Mouse (Mus musculus) MEL (cell line): ENCODE results near the gene Gm20605. TPM values are rescaled to one million over a fixed set of nuclear protein-coding genes. Genes with fewer than 3 reads are reported as not detected.

Experiments
- DNase-seq: peaks from one replicate; pipeline ENCODE4 v3.0.0; 2011; ENCODE audit warnings: low read depth, low spot score
- H3K27ac ChIP-seq: 2 replicates; pipeline ENCODE4 v1.5.1; 2012; ENCODE audit warnings: low read depth, mild to moderate bottlenecking, control low read depth, low read length, moderate library complexity; ENCODE audit not compliant: control insufficient read depth
- H3K27me3 ChIP-seq, 2 experiments: fragments of 150-350 bp in 1 of 2; sonication (generic) in 1 of 2; 2 replicates each; pipeline ENCODE4 v1.6.1; 2012; ENCODE audit warnings: low read length in 2 of 2, mild to moderate bottlenecking in 2 of 2, improper control_type of control experiment in 1 of 2, moderate library complexity in 1 of 2; ENCODE audit not compliant: insufficient read depth in 2 of 2, control insufficient read depth in 1 of 2
- H3K36me3 ChIP-seq, 2 experiments: 2 replicates each; pipeline ENCODE4 v1.6.1; 2012 to 2014; ENCODE audit warnings: low read length in 2 of 2, improper control_type of control experiment in 1 of 2, inconsistent platforms in 1 of 2, mild to moderate bottlenecking in 1 of 2; ENCODE audit not compliant: insufficient read depth in 2 of 2, control insufficient read depth in 1 of 2
- H3K4me1 ChIP-seq, 2 experiments: fragments of 150-350 bp in 1 of 2; sonication (generic) in 1 of 2; 2 replicates each; pipeline ENCODE4 v1.6.1; 2012; ENCODE audit warnings: low read length in 2 of 2, improper control_type of control experiment in 1 of 2, mild to moderate bottlenecking in 1 of 2; ENCODE audit not compliant: insufficient read depth in 2 of 2, control insufficient read depth in 1 of 2
- H3K4me3 ChIP-seq, 2 experiments: fragments of 150-350 bp in 1 of 2; sonication (generic) in 1 of 2; 2 replicates each; pipeline ENCODE4 v1.5.1; 2012; ENCODE audit warnings: low read depth in 2 of 2, low read length in 2 of 2, mild to moderate bottlenecking in 2 of 2, moderate library complexity in 2 of 2, control low read depth in 1 of 2, improper control_type of control experiment in 1 of 2; ENCODE audit not compliant: control insufficient read depth in 1 of 2, insufficient read depth in 1 of 2
- H3K79me2 ChIP-seq: 2 replicates; pipeline ENCODE4 v1.6.1; 2012; ENCODE audit warnings: mild to moderate bottlenecking, low read length, moderate library complexity; ENCODE audit not compliant: control insufficient read depth, poor library complexity, insufficient read depth
- H3K9ac ChIP-seq: 2 replicates; pipeline ENCODE4 v1.6.1; 2012; ENCODE audit warnings: low read depth, mild to moderate bottlenecking, control low read depth, low read length, moderate library complexity; ENCODE audit not compliant: control insufficient read depth, poor library complexity, severe bottlenecking
- H3K9me3 ChIP-seq: fragments of 150-350 bp; sonication (generic); replicated peaks from 2 replicates; pipeline ENCODE4 v1.6.1; 2012; ENCODE audit warnings: mild to moderate bottlenecking, low read length, improper control_type of control experiment, moderate library complexity; ENCODE audit not compliant: insufficient read depth
- CHD2 ChIP-seq: IDR thresholded peaks from 2 replicates; pipeline ENCODE4 v1.6.1; 2011; ENCODE audit warnings: low read length, improper control_type of control experiment
- ELF1 ChIP-seq: IDR thresholded peaks from 2 replicates; pipeline ENCODE4 v1.6.1; 2014; ENCODE audit warnings: low read depth, mild to moderate bottlenecking, inconsistent platforms, low read length, improper control_type of control experiment, moderate library complexity
- EP300 ChIP-seq, 2 experiments: IDR thresholded peaks; 2 replicates each; pipeline ENCODE4 v1.6.1; 2011; ENCODE audit warnings: improper control_type of control experiment in 2 of 2, low read length in 2 of 2, low read depth in 1 of 2, mild to moderate bottlenecking in 1 of 2
- ETS1 ChIP-seq: IDR thresholded peaks from 2 replicates; pipeline ENCODE4 v1.6.1; 2012; ENCODE audit warnings: low read depth, mild to moderate bottlenecking, inconsistent platforms, low read length, improper control_type of control experiment, moderate library complexity
- GABPA ChIP-seq: IDR thresholded peaks from 2 replicates; pipeline ENCODE4 v1.6.1; 2012; ENCODE audit warnings: low read depth, mild to moderate bottlenecking, inconsistent platforms, low read length, improper control_type of control experiment, moderate library complexity
- GATA1 ChIP-seq: IDR thresholded peaks from 2 replicates; pipeline ENCODE4 v1.6.1; 2011; ENCODE audit warnings: low read depth, low read length, improper control_type of control experiment
- HCFC1 ChIP-seq: IDR thresholded peaks from 2 replicates; pipeline ENCODE4 v1.6.1; 2012; ENCODE audit warnings: low read depth, mild to moderate bottlenecking, inconsistent platforms, low read length, improper control_type of control experiment, moderate library complexity
- JUND ChIP-seq: IDR thresholded peaks from 2 replicates; pipeline ENCODE4 v1.6.1; 2011; ENCODE audit warnings: low read depth, mild to moderate bottlenecking, improper control_type of control experiment, low read length
- KAT2A ChIP-seq: conservative IDR thresholded peaks from 2 replicates; pipeline ENCODE4 v1.6.1; 2012; ENCODE audit warnings: low read depth, low read length, improper control_type of control experiment, inconsistent platforms
- MAFK ChIP-seq: IDR thresholded peaks from 2 replicates; pipeline ENCODE4 v1.6.1; 2011; ENCODE audit warnings: low read depth, mild to moderate bottlenecking, low read length, improper control_type of control experiment, borderline replicate concordance
- MAX ChIP-seq: IDR thresholded peaks from 2 replicates; pipeline ENCODE4 v1.6.1; 2011; ENCODE audit warnings: low read length, improper control_type of control experiment
- MXI1 ChIP-seq: IDR thresholded peaks from 2 replicates; pipeline ENCODE4 v1.6.1; 2011; ENCODE audit warnings: mild to moderate bottlenecking, low read depth, low read length, improper control_type of control experiment
- MYB ChIP-seq: IDR thresholded peaks from 2 replicates; pipeline ENCODE4 v1.6.1; 2011; ENCODE audit warnings: mild to moderate bottlenecking, low read depth, low read length, improper control_type of control experiment
- MYC ChIP-seq: IDR thresholded peaks from 2 replicates; pipeline ENCODE4 v1.6.1; 2011; ENCODE audit warnings: low read depth, mild to moderate bottlenecking, low read length, improper control_type of control experiment, moderate library complexity
- NELFE ChIP-seq: IDR thresholded peaks from 2 replicates; pipeline ENCODE4 v1.6.1; 2011; ENCODE audit warnings: low read depth, low read length, improper control_type of control experiment
- POLR2A ChIP-seq, 2 experiments: IDR thresholded peaks; 2 replicates each; pipeline ENCODE4 v1.6.1; 2011 to 2012; ENCODE audit warnings: low read length in 2 of 2, mild to moderate bottlenecking in 2 of 2, control low read depth in 1 of 2, improper control_type of control experiment in 1 of 2, low read depth in 1 of 2, moderate library complexity in 1 of 2; ENCODE audit not compliant: control insufficient read depth in 1 of 2, insufficient read depth in 1 of 2, poor library complexity in 1 of 2
- POLR2AphosphoS2 ChIP-seq: IDR thresholded peaks from 2 replicates; pipeline ENCODE4 v1.6.1; 2011; ENCODE audit warnings: low read length, improper control_type of control experiment
- RAD21 ChIP-seq: IDR thresholded peaks from 2 replicates; pipeline ENCODE4 v1.6.1; 2011; ENCODE audit warnings: mild to moderate bottlenecking, low read depth, low read length, improper control_type of control experiment
- RCOR1 ChIP-seq: IDR thresholded peaks from 2 replicates; pipeline ENCODE4 v1.6.1; 2012; ENCODE audit warnings: low read depth, mild to moderate bottlenecking, inconsistent platforms, low read length, improper control_type of control experiment
- SIN3A ChIP-seq: IDR thresholded peaks from 2 replicates; pipeline ENCODE4 v1.6.1; 2012; ENCODE audit warnings: low read length, improper control_type of control experiment, inconsistent platforms
- SMC3 ChIP-seq: IDR thresholded peaks from 2 replicates; pipeline ENCODE4 v1.6.1; 2011; ENCODE audit warnings: low read depth, low read length, improper control_type of control experiment
- TCF12 ChIP-seq: IDR thresholded peaks from 2 replicates; pipeline ENCODE4 v1.6.1; 2014; ENCODE audit warnings: low read depth, mild to moderate bottlenecking, inconsistent platforms, low read length, improper control_type of control experiment, moderate library complexity
- UBTF ChIP-seq: IDR thresholded peaks from 2 replicates; pipeline ENCODE4 v1.6.1; 2012; ENCODE audit warnings: low read depth, mild to moderate bottlenecking, inconsistent platforms, low read length, improper control_type of control experiment, moderate library complexity, borderline replicate concordance; ENCODE audit not compliant: insufficient read depth
- USF1 ChIP-seq: IDR thresholded peaks from 2 replicates; pipeline ENCODE4 v1.6.1; 2014; ENCODE audit warnings: low read depth, mild to moderate bottlenecking, inconsistent platforms, low read length, improper control_type of control experiment, moderate library complexity
- USF2 ChIP-seq, 2 experiments: IDR thresholded peaks; 2 replicates each; pipeline ENCODE4 v1.6.1; 2011 to 2012; ENCODE audit warnings: improper control_type of control experiment in 2 of 2, low read length in 2 of 2, borderline replicate concordance in 1 of 2, inconsistent platforms in 1 of 2, low read depth in 1 of 2, mild to moderate bottlenecking in 1 of 2; ENCODE audit not compliant: insufficient read depth in 1 of 2
- ZC3H11A ChIP-seq: IDR thresholded peaks from 2 replicates; pipeline ENCODE4 v1.6.1; 2012; ENCODE audit warnings: low read depth, mild to moderate bottlenecking, inconsistent platforms, low read length, improper control_type of control experiment
- ZKSCAN1 ChIP-seq: IDR thresholded peaks from 2 replicates; pipeline ENCODE4 v1.6.1; 2012; ENCODE audit warnings: low read depth, mild to moderate bottlenecking, inconsistent platforms, low read length, improper control_type of control experiment, moderate library complexity
- ZNF384 ChIP-seq: IDR thresholded peaks from 2 replicates; pipeline ENCODE4 v1.6.1; 2012; ENCODE audit warnings: low read depth, mild to moderate bottlenecking, inconsistent platforms, low read length, improper control_type of control experiment
- polyA plus RNA-seq, 2 experiments: library from polyadenylated mRNA; stranded (reverse) in 1 of 2; unstranded in 1 of 2; fragments of >175 nt in 1 of 2; fragments of >200 nt in 1 of 2; gene quantifications; 2 replicates each; pipeline versions ENCODE4 v1.2.1 to v1.2.4; 2012; ENCODE audit warnings: low replicate concordance in 2 of 2, low read depth in 1 of 2; ENCODE audit not compliant: insufficient read length in 2 of 2, insufficient read depth in 1 of 2, missing spikeins in 1 of 2
- total RNA-seq: library from RNA; depleted of rRNA; stranded (reverse); fragments of 300-350 nt; gene quantifications from 2 replicates; pipeline ENCODE4 v1.2.3, GENCODE M21; 2012

Gene Gm20605
- total and polyA plus RNA-seq, 3 experiments, result 2.5 to 12.7 TPM; not detected in 1

GRCm38 (mm10) chr5:137673015-137673414, 44.0 kb downstream of the Gm20605 start (continued):
- TF ChIP-seq MYB, result no peak
- 0 out of 4 replicates have a peak, but pooled peaks of 1 of the 2 experiments have one; percentile 19 for TF ChIP-seq POLR2A (IDR thresholded peaks at IDR 0.05; ENCODE audit: control insufficient read depth in 1 of 2, insufficient read depth in 1 of 2, low read depth in 1 of 2, low read length in 2 of 2, poor library complexity in 1 of 2)
- no peak for TF ChIP-seq SMC3
- peak; percentile 86 for TF ChIP-seq ZNF384
- TF ChIP-seq MAX, result no peak
- TF ChIP-seq CHD2, result no peak; the same call in 1 of the 2 replicates
- TF ChIP-seq ZC3H11A, result no peak
- peak; percentile 83 to 91 for TF ChIP-seq EP300 (IDR thresholded peaks at IDR 0.05; ENCODE audit: low read depth in 1 of 2, low read length in 2 of 2)
- no peak for TF ChIP-seq GABPA
- TF ChIP-seq KAT2A, result no peak
- no peak for TF ChIP-seq USF2 (IDR thresholded peaks at IDR 0.05; ENCODE audit: borderline replicate concordance in 1 of 2, insufficient read depth in 1 of 2, low read depth in 1 of 2, low read length in 2 of 2)
- TF ChIP-seq HCFC1, result peak; percentile 47; the same call in 1 of the 2 replicates
- no peak for TF ChIP-seq POLR2AphosphoS2
- TF ChIP-seq ELF1, result no peak
- peak; percentile 90 for TF ChIP-seq GATA1
- TF ChIP-seq MYC, result no peak
- peak; percentile 51; the same call in 1 of the 2 replicates for TF ChIP-seq MAFK
- TF ChIP-seq NELFE, result no peak
- TF ChIP-seq UBTF, result no peak
- TF ChIP-seq, all 39 proteins: peak for 13

GRCm38 (mm10) chr5:137674786-137675185, 45.8 kb downstream of the Gm20605 start:
- Histone ChIP-seq H3K9ac (no peak overlapping the region), H3K36me3 (peaks cover 2 to 21% of the 10 kb centered on the region in 2 experiments), H3K4me1 (peaks cover 10 to 31% of the 10 kb centered on the region in 2 experiments), H3K9me3 (no peaks in the 10 kb centered on the region), H3K4me3 (no peak overlapping the region)
- no peak for DNase-seq
- TF ChIP-seq ELF1 (no peak), JUND (no peak), SIN3A (no peak), CHD2 (no peak), SMC3 (no peak), USF1 (no peak), ETS1 (no peak), RCOR1 (no peak), MYB (no peak), UBTF (no peak), MXI1 (no peak), RAD21 (no peak), TCF12 (no peak), GABPA (no peak), ZKSCAN1 (no peak), EP300 (IDR thresholded peaks at IDR 0.05; ENCODE audit: low read depth in 1 of 2, low read length in 2 of 2) (no peak)
- TF ChIP-seq, all 39 proteins: peak for 0
- Histone ChIP-seq H3K79me2 (peaks cover 40% of the 10 kb centered on the region), H3K27ac (no peak overlapping the region), H3K27me3 (no peaks in the 10 kb centered on the region)
